Mouse (Mus musculus) G1E (cell line): ENCODE measurements around the gene Cacna1a.
"Not testable (repeated sequence)": the region's sequence is repeated elsewhere in the genome, so short reads cannot be mapped to it uniquely, and the experiment has no call there.

ENCODE experiments used
- CTCF ChIP-seq: IDR thresholded peaks from 2 replicates; pipeline ENCODE4 v1.5.1; 2012; ENCODE audit warnings: low read depth, low read length, inconsistent platforms, mixed read lengths
- POLR2AphosphoS5 ChIP-seq: IDR thresholded peaks from 2 replicates; pipeline ENCODE4 v1.6.1; 2012; ENCODE audit warnings: low read depth, low read length, inconsistent platforms; ENCODE audit not compliant: insufficient replicate concordance
- TAL1 ChIP-seq: conservative IDR thresholded peaks from 2 replicates; pipeline ENCODE4 v1.6.1; 2012; ENCODE audit warnings: low read depth, low read length, inconsistent platforms, mixed read lengths

GRCm38 (mm10) chr8:84623425-84623824 is 235.2 kb downstream of the Cacna1a start:
- not testable (repeated sequence) for TF ChIP-seq CTCF, TAL1, POLR2AphosphoS5
